Mouse (Mus musculus) urinary bladder, postnatal 36 days (tissue): ENCODE results near the gene Gad2.

ENCODE experiments used
- DNase-seq, 2 experiments: peaks; one replicate each; pipeline ENCODE4 v3.0.0; 2022; ENCODE audit warnings: low spot score in 2 of 2, mixed read lengths in 1 of 2

The Gad2 gene

GRCm38 (mm10) chr2:22646134-22646533 lies 24.1 kb downstream of the Gad2 start:
- DNase-seq = no peak

- DNase-seq = no peak
Measured at GRCm38 (mm10) chr2:22648394-22648793, 26.4 kb downstream of the Gad2 start.

GRCm38 (mm10) chr2:22651826-22652225 lies 29.8 kb downstream of the Gad2 start:
- DNase-seq = no peak

GRCm38 (mm10) chr2:22663731-22664130 lies 41.7 kb downstream of the Gad2 start:
- no peak for DNase-seq

- no peak for DNase-seq
Measured at GRCm38 (mm10) chr2:22670415-22670814, 48.4 kb downstream of the Gad2 start.

- no peak for DNase-seq
Measured at GRCm38 (mm10) chr2:22671348-22671747, 49.3 kb downstream of the Gad2 start.

- DNase-seq = no peak
Measured at GRCm38 (mm10) chr2:22677066-22677465, 55.1 kb downstream of the Gad2 start.

- no peak for DNase-seq
Measured at GRCm38 (mm10) chr2:22679944-22680343, 57.9 kb downstream of the Gad2 start.

- no peak for DNase-seq
Measured at GRCm38 (mm10) chr2:22689969-22690368, 68.0 kb downstream of the Gad2 start.

- DNase-seq = no peak
Measured at GRCm38 (mm10) chr2:22704780-22705727, 83.0 kb downstream of the Gad2 start.

- no peak for DNase-seq
Measured at GRCm38 (mm10) chr2:22706233-22706632, 84.2 kb downstream of the Gad2 start.

- peak; percentile 21 to 51 for DNase-seq
Measured at GRCm38 (mm10) chr2:22721522-22722470, 99.8 kb downstream of the Gad2 start.

- no peak for DNase-seq
Measured at GRCm38 (mm10) chr2:22723927-22724534, 102.0 kb downstream of the Gad2 start.

- DNase-seq = no peak
Measured at GRCm38 (mm10) chr2:22727113-22727512, 105.1 kb downstream of the Gad2 start.

GRCm38 (mm10) chr2:22736134-22736533 lies 114.1 kb downstream of the Gad2 start:
- DNase-seq = no peak

GRCm38 (mm10) chr2:22739369-22739768 lies 117.4 kb downstream of the Gad2 start:
- no peak for DNase-seq

GRCm38 (mm10) chr2:22740441-22740840 lies 118.4 kb downstream of the Gad2 start:
- no peak for DNase-seq

- no peak for DNase-seq
Measured at GRCm38 (mm10) chr2:22741222-22741621, 119.2 kb downstream of the Gad2 start.
